Mouse (Mus musculus) forelimb bud, embryonic 11.5 days (tissue): ENCODE measurements around the gene Elovl6.

Experiments used
- DNase-seq: peaks from one replicate; pipeline ENCODE4 v3.0.0-alpha.2; 2012; ENCODE audit warnings: low read depth, low spot score

Gene Elovl6

DNA sequence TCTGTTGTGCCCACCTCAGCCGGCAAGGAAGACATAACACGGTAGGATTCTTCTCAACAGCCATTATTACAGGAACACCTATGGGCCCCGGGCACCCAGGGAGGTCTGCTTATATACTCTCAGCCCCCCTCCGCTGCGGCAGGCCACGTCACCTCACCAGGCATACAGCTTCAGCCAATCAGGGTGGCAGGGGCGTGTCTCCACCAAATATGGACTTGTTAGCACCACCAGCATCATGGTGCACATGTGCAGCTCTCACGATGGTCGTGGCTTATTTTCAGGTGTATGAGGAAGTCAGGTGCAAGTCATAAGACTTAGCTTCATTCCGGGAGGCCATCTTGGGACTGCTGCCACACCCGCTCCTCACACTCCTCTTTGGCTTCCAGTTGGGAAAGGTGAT, 9.3 kb downstream of the Elovl6 start:
- DNase-seq, result no peak

DNA sequence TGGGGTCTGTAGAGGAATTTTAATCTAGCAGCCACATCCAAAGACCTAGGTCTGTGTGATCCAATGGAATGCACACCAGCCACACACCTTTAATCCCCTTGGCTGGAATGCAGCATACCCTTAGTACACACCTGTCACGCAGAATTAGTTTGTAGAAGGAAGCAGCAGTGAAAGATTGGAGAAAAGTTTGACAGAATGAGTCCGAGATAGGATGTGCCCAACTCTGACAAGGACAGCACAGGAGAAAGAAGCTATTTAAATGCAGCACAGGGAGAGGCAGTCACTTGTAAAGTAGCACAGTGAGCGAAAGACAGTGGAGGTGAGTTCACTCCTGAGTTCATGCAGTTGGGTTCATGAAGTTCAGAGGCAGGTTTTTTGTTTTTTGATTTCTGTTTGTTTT, 11.2 kb downstream of the Elovl6 start:
- no peak for DNase-seq

DNA sequence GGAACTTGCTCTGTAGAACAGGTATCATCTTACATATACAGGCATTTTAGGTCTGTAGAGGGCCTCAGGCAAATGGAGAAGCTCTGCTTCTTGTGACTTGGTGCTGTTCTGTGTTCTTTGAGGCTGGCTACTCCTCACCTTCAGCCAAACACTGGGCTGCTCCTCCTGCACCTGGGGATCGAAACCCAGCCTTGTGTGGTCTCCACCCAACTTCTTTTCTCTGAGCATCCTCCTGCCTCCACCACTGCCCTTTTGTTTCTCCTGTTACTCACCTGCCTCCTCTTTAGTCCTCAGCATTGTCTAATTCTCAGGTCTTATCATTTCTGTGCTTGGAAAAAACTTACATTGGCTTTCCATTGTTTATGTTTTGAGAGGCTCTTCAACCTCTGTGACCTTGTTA, 12.1 kb downstream of the Elovl6 start:
- no peak for DNase-seq

DNA sequence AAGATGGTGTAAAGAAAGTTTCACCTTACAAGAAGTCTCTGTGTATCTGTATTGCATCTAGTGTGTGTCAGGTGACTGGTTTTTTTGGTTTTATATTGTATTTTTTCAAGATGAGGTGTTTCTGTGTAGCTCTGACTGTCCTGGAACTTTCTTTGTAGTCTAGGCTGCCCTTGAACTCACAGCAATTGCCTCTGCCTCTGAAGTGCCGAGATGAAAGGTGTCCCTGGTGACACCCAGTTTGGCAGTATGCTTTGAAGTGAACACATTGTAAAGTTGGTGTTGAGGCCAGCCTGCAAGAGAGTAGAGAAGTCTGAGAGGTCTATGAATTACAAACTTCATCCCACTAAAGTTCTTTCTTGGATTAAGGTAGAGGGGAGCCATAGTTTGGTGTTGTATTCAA, 13.1 kb downstream of the Elovl6 start:
- DNase-seq, result no peak

DNA sequence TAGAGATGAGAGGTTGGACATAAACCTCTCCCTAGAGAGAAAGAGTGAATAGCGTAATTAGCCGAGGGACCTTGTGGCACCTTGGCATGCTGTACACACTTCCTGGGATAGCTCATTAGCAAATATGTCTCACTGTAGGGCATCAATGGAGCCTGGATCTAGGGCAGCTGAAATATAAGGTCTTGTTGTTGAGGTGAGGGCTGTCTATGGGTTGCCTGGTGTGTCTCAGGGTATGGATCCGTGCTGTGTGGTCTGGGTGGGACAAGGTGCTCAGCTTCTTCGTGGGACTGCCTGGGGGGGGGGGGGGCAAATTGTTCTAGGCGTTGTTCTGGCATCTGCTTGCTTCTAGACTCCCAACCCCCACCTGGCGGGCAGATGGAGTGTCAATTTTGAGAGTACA, 13.6 kb downstream of the Elovl6 start:
- DNase-seq, result no peak

DNA sequence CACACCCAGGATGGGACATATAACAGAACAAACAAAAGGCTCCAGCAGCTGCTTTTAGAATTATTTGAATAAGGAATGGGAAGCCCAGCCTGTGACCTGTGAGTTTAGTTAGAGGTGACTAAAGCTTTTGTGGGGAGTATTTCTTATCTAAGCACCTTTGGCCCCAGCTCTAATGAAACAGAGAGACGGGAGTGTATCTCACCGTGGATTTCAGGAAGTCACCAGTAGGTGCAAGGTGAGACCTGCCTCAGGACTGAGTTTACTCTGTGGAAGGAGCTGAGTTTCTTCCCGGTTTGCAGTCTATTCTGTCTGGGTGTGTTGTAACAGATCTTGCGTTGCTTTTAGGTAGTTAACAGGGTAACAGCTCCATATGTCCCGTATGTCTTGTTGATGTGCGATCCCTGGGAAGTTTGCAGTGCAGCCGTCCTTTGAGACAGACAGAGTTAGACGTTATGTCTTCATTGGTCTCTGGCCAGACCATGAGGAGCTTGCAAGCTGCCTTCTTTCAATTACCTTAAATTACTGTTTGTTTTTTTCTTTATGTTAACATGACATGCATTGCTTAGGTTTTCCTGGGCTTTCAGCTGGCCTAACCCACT, 15.8 kb downstream of the Elovl6 start:
- no peak for DNase-seq

DNA sequence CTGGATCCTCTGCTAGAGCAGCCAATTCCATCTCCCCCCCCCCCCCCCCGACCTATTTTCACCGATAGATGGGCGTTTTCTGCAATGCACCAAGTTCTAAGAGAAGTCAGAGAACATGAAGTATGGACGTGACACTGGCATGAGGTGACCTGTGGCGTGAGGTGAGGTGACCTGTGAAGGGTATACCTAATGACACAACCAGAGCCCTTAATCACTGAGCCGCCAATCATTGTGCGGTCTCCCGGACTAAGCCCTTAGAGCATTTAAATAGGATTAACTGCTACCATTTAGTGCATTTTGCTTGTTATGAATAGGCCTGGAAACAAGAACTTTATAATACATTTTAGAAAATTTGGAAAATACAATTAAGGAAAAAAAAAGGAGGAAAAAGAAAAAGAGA, 16.6 kb downstream of the Elovl6 start:
- no peak for DNase-seq

DNA sequence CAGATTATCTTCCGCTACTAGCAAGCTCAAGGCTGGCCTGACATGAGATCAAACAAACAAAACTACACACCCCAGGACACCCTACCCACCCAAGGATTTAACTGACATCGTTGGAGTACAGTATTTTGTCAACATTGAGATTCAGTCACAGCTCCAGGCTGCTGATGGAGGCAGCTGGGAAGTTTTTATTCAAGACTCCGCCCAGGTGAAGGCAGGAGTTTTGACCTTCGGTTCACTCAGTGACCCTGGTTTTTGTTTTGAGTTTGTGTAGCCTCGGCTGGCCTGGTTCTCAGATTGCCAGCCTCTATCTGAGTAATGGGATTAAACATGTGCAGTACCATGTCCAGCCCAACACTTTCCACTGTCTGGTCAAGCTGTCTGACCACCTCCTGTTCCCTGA, 17.4 kb downstream of the Elovl6 start:
- DNase-seq, result no peak

DNA sequence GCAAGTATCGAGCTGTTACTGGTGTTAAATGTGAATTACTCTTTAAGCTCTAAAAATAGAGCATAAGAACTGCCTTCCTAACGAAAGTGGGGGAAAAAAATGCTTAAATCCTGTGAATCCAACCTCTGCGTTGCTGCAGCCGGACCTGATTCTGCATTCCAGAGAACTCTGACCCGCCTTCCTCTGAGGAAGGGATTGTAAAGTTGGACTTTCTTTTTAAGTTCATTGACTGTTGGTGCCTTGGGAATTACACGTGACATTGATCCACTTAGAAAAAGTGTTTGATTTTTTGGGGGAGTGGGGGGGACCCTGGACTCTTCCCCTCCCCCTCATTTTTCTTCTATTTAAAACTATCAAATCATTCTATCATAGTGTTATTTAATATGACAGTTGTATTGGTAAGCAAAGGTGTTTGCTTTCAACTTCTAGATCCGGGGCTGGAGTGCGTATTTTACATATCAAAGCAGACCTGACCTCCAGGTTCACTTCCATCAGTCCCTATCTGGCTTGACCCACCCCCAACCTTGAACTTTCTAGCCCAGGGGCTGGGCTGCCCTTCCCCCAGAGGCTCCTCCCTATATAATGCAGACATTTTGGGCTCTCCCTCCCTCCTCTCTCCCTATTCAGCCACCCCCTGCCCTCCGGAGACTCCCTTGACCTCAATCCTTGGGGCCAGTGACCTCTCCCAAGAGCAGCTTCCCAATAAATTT, 19.6 kb downstream of the Elovl6 start:
- DNase-seq, result no peak

DNA sequence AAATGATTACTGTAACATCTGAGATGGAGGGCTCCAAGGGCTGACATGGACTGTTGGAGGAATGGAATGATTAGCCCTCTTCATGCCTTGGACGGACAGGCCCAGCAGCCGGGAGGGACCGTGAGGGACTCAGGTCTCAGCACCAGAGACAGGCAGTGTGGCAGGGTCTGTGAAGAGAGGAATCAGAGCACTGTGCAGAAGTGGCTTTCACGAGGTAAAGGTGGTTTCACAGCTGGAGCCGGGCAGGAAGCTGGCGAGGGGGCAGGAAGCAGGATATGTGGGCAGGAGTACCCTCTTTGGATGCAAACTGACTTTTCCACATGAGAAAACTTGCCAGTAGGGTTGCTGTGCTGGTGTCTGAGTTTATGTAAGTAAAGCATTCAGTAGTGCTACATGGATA, 20.2 kb downstream of the Elovl6 start:
- no peak for DNase-seq

DNA sequence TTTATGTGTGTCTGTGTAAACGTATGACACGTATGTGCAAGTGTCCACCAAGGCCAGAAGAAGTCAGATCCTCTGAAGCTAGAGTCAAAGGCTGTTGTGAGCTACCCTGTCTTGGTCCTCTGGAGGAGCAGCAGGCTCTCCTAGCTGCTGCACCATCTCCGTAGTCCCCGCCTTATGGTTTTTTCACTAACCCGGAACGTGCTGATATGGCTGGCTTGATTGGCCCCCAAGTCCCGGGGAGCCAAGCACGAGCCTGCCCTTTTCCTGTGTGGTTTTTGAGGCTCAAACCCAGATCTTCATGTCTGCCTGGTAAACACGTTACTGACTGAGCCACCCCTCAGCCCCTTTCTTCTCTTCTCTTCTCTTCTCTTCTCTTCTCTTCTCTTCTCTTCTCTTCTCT, 21.0 kb downstream of the Elovl6 start:
- no peak for DNase-seq

DNA sequence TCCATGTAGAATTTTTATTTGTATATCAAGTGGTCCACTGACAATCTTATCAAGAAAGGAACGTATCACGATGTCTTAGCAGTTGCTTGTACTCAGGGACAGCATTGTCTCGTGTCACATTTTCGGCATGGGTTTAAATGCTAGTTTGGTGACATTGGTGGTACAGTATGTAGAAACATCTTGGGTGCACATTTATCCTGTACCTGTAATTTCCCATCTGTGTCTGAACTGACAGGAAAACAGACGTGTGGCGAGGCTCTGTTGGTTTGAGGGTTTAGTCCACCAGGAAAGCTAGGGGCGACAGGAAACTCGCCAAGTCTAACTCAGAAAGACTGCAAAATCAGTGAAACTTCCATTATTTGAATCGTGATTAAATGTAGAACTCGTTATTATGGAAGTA, 21.5 kb downstream of the Elovl6 start:
- no peak for DNase-seq

DNA sequence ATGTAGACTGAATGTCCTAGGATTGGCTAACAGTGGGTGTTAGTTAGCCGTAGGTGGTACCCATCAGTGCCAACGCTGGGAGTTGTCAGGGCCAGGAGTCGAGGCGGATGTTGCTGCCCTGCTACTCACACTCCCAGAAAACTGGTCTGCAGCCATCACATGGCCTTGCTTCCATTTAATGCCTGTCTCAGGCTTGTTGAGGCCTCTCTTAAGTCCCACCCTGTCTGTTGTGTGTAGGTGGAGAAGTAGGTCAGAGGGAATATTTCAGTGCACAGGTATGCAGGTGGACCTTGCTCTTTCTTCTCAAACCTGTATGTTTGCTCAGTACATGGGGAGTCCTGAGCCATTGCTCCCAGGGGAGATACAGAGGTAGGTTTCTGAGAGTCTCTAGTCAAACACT, 22.3 kb downstream of the Elovl6 start:
- no peak for DNase-seq

DNA sequence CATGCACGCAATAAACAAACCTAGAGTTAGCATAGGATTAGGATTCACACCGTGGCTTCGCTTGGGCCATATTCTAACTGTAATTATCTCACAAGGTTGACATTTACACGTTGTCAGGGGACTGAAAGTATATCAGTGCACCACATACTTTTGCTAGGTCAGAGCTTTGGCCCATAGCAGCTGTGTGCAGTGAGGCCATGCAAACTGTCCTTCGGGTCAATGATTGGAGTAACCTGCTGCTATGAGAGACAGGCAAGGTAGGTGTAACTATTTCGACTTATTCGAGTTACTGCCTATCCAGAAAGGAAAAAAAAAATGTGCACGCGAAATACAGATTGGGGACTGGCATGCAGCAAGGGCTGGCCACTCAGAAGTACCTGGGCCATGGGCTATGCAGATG, 24.9 kb downstream of the Elovl6 start:
- no peak for DNase-seq

DNA sequence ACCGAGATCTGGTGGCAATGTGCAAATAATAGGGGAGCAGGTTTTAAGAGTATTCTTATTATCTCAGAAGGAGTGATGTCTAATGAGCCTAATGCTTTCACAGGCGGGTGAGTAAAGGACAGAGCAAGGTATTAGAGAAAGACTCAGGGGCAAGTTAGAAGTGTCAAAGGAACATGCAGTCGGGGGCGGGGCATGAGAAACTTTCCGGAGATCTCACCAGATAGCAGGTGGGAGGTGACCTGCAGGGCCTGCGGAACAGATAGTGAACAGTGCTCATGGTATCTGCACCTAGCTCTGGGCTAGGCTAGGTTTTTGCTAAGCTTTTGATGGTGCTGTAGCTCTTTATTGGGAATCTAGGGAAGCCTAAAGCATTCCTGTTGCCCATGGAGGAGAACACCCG, 25.4 kb downstream of the Elovl6 start:
- no peak for DNase-seq

DNA sequence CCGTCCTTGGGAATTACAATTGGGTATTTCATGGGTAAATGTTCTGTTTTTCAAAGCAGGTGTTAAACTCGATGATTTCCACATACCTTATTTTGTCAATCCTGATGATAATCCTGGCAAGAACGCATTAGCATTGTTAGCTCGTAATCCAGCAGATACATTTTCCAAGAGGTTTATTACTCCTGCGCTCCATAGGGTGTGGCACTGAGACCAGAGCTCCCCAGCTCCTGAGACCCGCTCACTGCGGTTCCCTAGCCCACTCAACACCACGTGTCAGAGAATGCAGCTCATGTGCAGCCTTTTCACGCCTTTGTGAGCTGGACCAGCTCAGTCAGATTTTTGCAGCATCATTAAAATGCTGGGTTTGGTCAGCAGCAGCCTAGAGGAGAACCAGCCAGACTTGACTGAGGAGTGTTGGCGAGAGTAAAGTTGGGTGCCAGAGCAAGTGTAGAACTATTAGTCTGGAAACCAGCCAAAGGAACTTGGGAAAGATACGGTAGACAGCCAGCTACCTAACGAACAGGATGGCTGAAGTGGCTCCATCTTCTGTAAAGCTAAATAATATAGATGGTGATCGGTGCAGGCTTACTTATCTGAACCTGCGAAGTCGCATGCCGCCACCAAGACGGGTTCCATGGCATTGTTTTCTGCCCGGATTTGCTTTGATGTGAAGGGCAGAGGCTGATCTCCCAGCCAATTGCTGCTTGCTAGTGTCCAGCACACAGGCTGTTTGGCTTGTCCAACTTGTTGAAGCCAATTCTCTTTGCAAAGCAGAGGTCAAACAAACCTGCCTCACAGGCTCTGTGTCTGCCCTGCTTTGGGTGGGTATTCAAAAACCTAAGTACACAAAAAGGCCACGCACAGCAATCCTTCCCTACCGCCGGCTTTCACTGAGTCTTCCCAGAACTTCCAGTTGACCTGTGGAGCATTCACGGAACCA, 26.1 kb downstream of the Elovl6 start:
- no peak for DNase-seq

DNA sequence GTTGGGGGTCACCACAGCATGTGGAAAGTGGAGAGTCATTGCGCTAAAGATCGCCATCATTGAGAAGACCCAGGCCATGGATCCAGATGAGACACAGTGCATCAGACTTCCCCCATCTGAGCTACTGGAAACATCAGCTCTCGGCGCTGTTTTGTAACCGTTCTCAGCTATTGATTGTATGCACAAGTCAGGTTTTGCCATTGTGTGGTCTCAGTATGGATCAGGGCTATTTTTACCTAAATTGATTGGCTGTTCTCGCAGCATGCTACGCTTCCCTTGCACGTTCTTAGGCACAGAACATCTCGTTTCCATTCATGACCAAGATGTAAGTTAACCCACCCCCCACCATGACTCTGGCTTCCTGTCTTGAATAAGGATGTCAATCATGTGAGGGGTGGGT, 27.9 kb downstream of the Elovl6 start:
- DNase-seq, result no peak

DNA sequence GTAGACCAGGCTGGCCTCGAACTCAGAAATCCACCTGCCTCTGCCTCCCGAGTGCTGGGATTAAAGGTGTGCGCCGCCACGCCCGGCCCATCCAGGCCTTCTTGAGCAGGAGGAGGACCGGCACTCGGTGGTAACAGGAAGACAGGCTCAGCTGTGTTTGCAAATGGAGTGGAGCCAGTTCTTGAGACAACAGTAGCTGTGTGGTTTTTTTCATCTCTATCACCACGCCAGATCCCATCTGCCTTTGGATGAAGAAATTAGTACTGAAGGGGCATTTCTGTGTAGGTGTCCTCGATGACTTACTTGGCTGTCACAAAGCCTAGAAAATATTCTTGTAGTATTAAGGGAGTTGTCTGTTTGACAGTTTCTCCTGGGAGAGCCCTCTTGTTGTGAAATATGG, 28.9 kb downstream of the Elovl6 start:
- no peak for DNase-seq

DNA sequence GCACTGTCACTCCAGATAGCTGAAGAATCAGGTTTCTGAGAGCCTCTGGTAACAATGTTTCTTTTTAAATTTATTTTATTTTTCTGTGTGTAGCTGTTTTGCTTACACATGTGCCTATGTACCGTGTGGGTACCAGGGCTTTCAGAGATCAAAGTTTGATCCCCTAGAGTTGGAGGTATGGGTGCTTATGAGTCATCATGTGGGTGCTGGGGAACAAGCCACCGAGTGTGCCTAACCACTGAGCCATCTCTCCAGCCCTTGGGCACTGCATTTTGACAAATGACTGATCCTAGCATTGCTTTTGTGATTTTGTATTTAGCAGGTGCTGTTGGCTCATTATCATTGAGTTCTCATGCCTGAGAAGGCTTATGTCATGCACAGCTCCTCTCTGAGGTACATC, 29.7 kb downstream of the Elovl6 start:
- no peak for DNase-seq

DNA sequence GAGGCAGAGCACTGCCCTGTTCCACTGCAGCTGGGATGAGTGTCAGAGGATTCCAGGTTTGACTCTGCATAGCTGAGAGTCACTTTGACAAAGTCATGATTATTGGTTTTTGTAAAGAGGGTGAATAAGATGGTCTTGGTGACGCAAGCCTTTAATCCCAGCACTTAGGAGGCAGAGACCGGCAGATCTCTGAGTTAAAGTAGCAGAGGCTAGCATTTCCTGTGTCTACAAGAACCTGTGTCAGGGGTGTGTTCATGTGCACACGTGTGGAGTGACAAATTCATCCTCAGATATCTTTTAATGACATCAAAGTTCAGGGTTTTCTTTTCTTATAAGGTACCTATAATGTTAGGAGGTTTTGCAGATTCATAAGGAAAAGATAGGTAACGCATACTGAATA, 30.3 kb downstream of the Elovl6 start:
- no peak for DNase-seq

DNA sequence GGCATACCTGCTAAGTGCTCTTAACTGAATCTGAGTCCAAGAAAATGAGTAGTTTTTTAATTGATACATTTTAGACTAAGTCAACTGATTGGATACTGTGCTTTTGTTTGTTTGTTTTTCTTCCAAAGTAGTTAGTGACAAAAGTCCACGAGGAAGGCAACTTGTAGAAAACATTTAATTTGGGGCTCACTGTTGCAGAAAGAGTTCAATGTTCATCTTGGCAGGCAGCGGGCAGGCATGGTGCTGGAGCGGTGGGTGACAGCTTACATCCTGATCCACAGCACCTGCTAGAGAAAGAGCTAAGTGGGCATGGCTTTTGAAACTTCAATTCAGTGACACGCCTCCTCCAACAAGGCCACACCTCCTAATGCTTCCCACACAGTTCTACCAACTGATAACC, 31.7 kb downstream of the Elovl6 start:
- DNase-seq, result no peak

DNA sequence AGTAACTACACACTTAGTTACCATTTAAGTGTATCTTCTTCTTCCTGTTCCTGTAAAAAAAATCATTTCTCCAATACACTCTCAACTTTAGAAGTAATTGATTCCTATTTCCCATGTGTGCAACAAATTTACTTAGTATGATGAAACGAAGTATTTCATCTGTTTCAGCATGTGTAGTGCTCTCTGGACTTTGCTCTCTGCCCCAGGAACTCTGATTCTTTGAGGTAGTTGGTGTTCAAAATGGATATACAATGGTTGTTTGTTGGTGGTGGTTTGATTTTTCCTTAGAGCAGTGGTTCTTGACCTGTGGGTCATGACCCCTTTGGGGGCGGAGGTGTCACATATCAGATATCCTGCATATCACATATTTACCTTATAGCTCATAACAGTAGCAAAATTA, 32.7 kb downstream of the Elovl6 start:
- DNase-seq, result no peak

DNA sequence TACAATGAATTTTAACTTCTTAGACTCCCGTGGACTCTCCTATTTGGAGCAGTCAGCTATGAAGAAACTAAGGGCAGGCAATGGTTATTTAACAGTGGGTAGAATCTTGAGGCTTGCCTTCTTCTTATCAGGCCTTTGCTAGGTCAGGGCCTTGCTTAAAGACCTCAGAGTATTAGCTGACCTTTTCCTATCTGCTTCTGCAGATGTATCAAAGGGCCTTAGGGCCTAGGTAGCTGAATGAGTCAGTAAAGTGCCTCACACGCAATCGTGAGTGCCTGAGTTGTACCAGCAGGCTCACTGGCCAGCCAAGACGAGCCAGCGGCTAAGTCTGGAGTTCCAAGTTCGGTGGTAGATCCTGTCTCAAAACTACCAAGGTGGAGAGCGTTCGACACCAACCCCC, 33.3 kb downstream of the Elovl6 start:
- no peak for DNase-seq
